Mouse (Mus musculus) E14TG2a.4 (cell line): ENCODE measurements around the gene Max.

Experiments
- CTCF ChIP-seq: conservative IDR thresholded peaks from 2 replicates; pipeline ENCODE4 v1.5.1; 2014; ENCODE audit warnings: low read length
- POU5F1 ChIP-seq: IDR thresholded peaks from 2 replicates; pipeline ENCODE4 v1.6.1; 2014; ENCODE audit warnings: low read length, borderline replicate concordance

DNA sequence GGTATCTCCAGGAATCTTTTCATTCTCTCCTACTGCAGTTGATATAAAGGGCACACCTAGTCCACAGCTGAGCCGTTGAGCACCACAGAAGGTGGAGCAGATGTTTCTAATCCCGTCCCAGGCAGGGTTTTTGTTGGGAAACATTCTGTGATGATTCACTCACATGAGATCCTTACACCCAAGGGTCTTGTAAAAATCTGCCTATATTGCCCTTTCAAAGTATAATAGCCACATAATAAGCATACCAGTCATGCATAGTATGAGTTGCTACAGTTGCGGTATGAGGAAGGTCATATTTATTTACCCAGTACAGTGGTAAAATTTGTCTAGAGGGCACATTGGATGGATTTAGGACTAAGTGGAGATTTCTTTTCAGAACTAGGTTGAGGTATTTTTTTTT, 17.5 kb upstream of the Max start:
- TF ChIP-seq CTCF = no peak
- no peak for TF ChIP-seq POU5F1
